Mouse (Mus musculus): Measurements from ENCODE around the gene Ano4. TPM values are rescaled to one million over a fixed set of nuclear protein-coding genes. Genes with fewer than 3 reads are reported as not detected.

Gene Ano4
- total RNA-seq (2012; rRNA removed) (not detected in 2 replicates), polyA plus RNA-seq (2012; ENCODE audit: insufficient read depth in 1 of 2, insufficient read length in 2 of 2, low read depth in 1 of 2, low replicate concordance in 2 of 2, missing spikeins in 1 of 2) (not detected)

GRCm38 (mm10) chr10:89344491-89345195 lies at the start of gene Ano4:
Gene Ano4 (minus strand): TSS chr10:89344762.
- Histone ChIP-seq H3K36me3 (ENCODE audit: control insufficient read depth in 1 of 2, insufficient read depth in 2 of 2, low read length in 2 of 2) (no peaks in the 10 kb centered on the region), H3K4me1 (ENCODE audit: control insufficient read depth in 1 of 2, insufficient read depth in 2 of 2, low read length in 2 of 2) (no peaks in the 10 kb centered on the region), H3K79me2 (ENCODE audit: control insufficient read depth, insufficient read depth, low read length, poor library complexity) (no peaks in the 10 kb centered on the region), H3K9me3 (replicated peaks; ENCODE audit: insufficient read depth, low read length) (no peaks in the 10 kb centered on the region), H3K27ac (ENCODE audit: control insufficient read depth, low read depth, low read length) (no peak within 1 kb of the TSS), H3K27me3 (ENCODE audit: control insufficient read depth in 1 of 2, insufficient read depth in 2 of 2, low read length in 2 of 2) (no peaks in the 10 kb centered on the region; a peak in 1 of 4 replicates), H3K4me3 (ENCODE audit: control insufficient read depth in 1 of 2, insufficient read depth in 1 of 2, low read depth in 2 of 2, low read length in 2 of 2) (no peak within 1 kb of the TSS), H3K9ac (ENCODE audit: control insufficient read depth, low read depth, low read length, poor library complexity, severe bottlenecking) (no peak within 1 kb of the TSS)
- TF ChIP-seq MAX (IDR thresholded peaks at IDR 0.05; ENCODE audit: low read length) (no peak), RCOR1 (IDR thresholded peaks at IDR 0.05; ENCODE audit: low read depth, low read length) (no peak), USF1 (IDR thresholded peaks at IDR 0.05; ENCODE audit: low read depth, low read length) (no peak)
- no peak for DNase-seq (ENCODE audit: low read depth, low spot score)

GRCm38 (mm10) chr10:89392687-89393086 lies 48.1 kb upstream of the Ano4 start:
- TF ChIP-seq RAD21 (IDR thresholded peaks at IDR 0.05; ENCODE audit: low read depth, low read length) (no peak), NRF1 (IDR thresholded peaks at IDR 0.05; ENCODE audit: insufficient read depth, low read depth, low read length, poor library complexity, severe bottlenecking) (no peak), SMC3 (IDR thresholded peaks at IDR 0.05; ENCODE audit: low read depth, low read length) (no peak), ELF1 (IDR thresholded peaks at IDR 0.05; ENCODE audit: low read depth, low read length) (no peak), TCF12 (IDR thresholded peaks at IDR 0.05; ENCODE audit: low read depth, low read length) (no peak), POLR2A (IDR thresholded peaks at IDR 0.05; ENCODE audit: control insufficient read depth in 1 of 2, insufficient read depth in 1 of 2, low read depth in 1 of 2, low read length in 2 of 2, poor library complexity in 1 of 2) (no peak), GATA1 (IDR thresholded peaks at IDR 0.05; ENCODE audit: low read depth, low read length) (no peak), USF1 (IDR thresholded peaks at IDR 0.05; ENCODE audit: low read depth, low read length) (no peak)
- Histone ChIP-seq H3K9ac (ENCODE audit: control insufficient read depth, low read depth, low read length, poor library complexity, severe bottlenecking) (no peak overlapping the region), H3K4me1 (ENCODE audit: control insufficient read depth in 1 of 2, insufficient read depth in 2 of 2, low read length in 2 of 2) (no peaks in the 10 kb centered on the region), H3K27ac (ENCODE audit: control insufficient read depth, low read depth, low read length) (no peak overlapping the region), H3K27me3 (ENCODE audit: control insufficient read depth in 1 of 2, insufficient read depth in 2 of 2, low read length in 2 of 2) (peaks cover 0 to 2% of the 10 kb centered on the region in 2 experiments), H3K36me3 (ENCODE audit: control insufficient read depth in 1 of 2, insufficient read depth in 2 of 2, low read length in 2 of 2) (no peaks in the 10 kb centered on the region), H3K4me3 (ENCODE audit: control insufficient read depth in 1 of 2, insufficient read depth in 1 of 2, low read depth in 2 of 2, low read length in 2 of 2) (no peak overlapping the region), H3K79me2 (ENCODE audit: control insufficient read depth, insufficient read depth, low read length, poor library complexity) (no peaks in the 10 kb centered on the region), H3K9me3 (replicated peaks; ENCODE audit: insufficient read depth, low read length) (no peaks in the 10 kb centered on the region)
- no peak for DNase-seq (ENCODE audit: low read depth, low spot score)

GRCm38 (mm10) chr10:89391571-89392163 lies 47.1 kb upstream of the Ano4 start:
- DNase-seq (ENCODE audit: low read depth, low spot score), result no peak
- Histone ChIP-seq H3K27ac (ENCODE audit: control insufficient read depth, low read depth, low read length) (no peak overlapping the region), H3K36me3 (ENCODE audit: control insufficient read depth in 1 of 2, insufficient read depth in 2 of 2, low read length in 2 of 2) (no peaks in the 10 kb centered on the region), H3K4me3 (ENCODE audit: control insufficient read depth in 1 of 2, insufficient read depth in 1 of 2, low read depth in 2 of 2, low read length in 2 of 2) (no peak overlapping the region), H3K27me3 (ENCODE audit: control insufficient read depth in 1 of 2, insufficient read depth in 2 of 2, low read length in 2 of 2) (peaks cover 0 to 2% of the 10 kb centered on the region in 2 experiments), H3K9me3 (replicated peaks; ENCODE audit: insufficient read depth, low read length) (no peaks in the 10 kb centered on the region), H3K4me1 (ENCODE audit: control insufficient read depth in 1 of 2, insufficient read depth in 2 of 2, low read length in 2 of 2) (no peaks in the 10 kb centered on the region), H3K79me2 (ENCODE audit: control insufficient read depth, insufficient read depth, low read length, poor library complexity) (no peaks in the 10 kb centered on the region), H3K9ac (ENCODE audit: control insufficient read depth, low read depth, low read length, poor library complexity, severe bottlenecking) (no peak overlapping the region)
- TF ChIP-seq USF1 (IDR thresholded peaks at IDR 0.05; ENCODE audit: low read depth, low read length) (no peak), E2F4 (IDR thresholded peaks at IDR 0.05; ENCODE audit: borderline replicate concordance, low read depth, low read length) (no peak), EP300 (IDR thresholded peaks at IDR 0.05; ENCODE audit: low read depth in 1 of 2, low read length in 2 of 2) (no peak), POLR2AphosphoS5 (IDR thresholded peaks at IDR 0.05; ENCODE audit: borderline replicate concordance, low read depth, low read length) (no peak), CHD2 (IDR thresholded peaks at IDR 0.05; ENCODE audit: low read length) (no peak)
